Mouse (Mus musculus): ENCODE data around the gene Frmd3.
"Not testable (repeated sequence)": the region's sequence is repeated elsewhere in the genome, so short reads cannot be mapped to it uniquely, and the experiment has no call there.

Frmd3 gene

DNA sequence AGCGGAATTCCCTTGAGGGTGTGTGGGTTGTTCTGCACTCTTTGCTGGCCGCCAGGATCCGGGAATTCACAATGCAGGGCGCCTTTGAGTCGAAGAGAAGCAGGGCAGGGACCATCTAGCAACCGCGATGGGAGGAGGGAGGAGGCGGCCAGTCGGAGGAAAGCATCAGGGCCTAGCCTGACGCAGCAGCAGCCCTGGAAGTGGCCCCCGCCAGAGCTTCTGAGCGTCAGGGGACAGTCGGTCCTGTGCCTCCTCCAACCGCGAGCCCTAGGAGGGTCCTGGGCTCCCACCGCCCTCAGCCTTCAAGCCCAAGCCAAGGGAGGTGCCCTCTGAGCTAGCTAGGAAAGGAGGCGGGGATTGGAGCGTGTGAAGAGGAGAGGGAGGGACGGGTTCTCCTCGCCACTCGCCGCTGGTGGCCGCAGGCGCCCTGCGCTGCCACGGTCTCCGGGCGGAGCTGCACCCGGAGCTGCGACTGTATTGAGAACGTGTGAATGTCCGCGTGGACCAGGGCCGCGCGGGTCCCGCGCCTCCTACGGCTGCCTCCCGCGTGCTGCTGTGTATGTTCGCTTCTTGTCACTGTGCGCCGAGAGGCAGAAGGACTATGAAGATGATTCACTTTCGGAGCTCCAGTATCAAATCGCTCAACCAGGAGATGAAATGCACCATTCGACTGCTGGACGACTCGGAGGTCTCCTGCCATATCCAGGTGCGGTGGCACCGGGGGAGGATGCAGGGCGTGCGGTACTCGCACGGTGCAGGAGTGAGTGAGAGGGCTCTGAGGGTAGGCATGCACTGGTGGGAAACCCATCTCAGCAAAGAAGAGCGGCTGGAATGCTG, at the start of gene Frmd3:
TSS of gene Frmd3 (plus strand) at position 232 of the 837 bp plus-strand sequence.
- DNase-seq = peak; percentile 8

DNA sequence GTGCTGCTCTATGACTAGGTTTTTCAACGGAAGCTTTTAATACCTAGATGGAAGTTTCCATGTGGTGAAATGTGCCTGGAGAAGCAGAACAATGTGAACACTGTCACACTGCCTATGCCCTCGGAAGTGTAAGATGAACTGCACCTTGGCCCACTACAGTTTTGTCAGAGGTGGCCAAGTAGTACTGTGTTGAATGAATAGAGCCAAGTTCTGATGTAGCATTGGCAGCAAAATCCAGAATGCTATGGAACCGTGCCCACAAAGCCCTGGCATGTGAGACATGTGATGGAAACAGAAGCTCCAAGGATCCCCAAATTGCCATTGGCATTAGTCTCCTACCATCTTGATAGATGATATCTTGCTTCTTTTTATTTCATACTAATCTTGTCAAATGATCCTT, 32.8 kb upstream of the Frmd3 start:
- no peak for DNase-seq

DNA sequence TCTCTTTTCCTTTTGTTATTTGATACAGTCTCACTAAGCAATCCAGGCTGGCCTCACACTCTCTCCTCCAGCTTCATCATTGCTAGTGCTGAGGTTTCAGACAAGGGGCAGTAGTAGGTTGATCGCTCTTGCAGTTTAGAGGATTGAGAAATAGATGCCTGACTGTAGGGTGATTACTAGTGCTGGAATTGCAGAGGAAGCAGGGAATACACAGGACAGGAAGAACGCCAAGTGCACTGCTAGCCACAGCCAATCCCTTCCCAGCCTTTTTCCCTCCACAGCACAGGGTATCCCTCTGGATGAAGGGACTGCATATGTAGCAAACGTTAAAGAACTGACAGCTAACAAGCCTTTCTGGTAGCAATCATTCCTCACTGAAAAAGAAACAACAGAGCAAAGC, 965 bp upstream of the Frmd3 start:
- DNase-seq = no peak

DNA sequence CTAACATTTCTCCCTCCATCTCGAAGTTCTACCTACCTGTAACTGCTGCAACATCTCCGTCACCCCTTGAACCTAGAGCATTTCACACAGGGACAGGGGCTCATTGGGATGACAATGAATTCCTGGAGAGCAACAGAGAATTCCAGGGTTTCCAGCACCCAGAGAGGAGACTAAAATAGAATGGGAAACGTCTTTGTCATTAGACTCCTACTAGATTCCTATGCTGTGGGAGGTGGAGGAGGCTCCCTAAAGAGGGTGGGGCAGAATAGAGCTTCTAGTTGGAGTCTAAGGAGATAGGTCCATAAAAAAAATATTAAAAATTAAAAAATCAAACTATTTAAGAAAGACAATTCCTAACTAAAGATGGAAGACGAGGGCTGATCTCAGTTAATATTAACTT, 542 bp upstream of the Frmd3 start:
- no peak for DNase-seq

DNA sequence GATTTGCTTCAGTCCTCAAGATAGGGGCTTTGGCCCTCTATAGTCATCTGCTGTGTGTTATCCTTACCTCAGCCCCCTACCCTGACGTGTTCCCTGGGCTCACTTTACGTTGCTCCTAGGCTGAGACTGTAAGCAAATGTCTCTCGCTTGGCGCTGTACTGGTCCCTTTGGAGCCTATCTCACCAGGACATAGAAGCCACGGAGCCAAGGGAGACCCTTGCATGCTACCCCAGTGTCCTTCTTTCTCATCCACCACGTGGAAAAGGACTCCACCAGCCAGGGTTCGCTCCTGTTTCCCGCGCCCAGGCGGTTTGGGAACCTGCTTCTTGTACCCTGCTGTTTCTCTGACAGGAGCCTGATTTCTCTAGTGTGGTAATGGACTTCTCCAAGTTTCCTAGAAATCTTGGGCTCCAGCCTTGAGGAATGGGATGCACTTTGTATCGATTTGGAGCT, 832 bp downstream of the Frmd3 start:
- DNase-seq = no peak

DNA sequence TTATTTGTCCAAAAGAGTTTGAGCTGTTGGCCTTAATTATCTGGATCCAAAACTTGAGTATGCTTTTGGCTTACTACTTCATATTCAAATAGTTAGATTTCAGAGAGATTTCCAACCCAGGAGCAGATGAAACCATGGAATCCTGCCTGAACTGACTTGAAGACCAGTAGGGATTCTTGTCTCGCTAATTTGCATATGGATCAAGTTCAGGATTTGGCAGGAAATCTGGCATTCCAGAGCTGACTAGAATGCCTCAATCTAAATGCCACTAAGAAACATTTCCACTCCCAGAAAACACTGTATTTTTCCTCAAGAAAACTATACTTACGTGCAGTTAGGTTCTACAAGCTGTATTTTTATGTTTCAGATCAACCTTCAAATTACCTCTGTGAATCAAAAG, 6.8 kb downstream of the Frmd3 start:
- no peak for DNase-seq

DNA sequence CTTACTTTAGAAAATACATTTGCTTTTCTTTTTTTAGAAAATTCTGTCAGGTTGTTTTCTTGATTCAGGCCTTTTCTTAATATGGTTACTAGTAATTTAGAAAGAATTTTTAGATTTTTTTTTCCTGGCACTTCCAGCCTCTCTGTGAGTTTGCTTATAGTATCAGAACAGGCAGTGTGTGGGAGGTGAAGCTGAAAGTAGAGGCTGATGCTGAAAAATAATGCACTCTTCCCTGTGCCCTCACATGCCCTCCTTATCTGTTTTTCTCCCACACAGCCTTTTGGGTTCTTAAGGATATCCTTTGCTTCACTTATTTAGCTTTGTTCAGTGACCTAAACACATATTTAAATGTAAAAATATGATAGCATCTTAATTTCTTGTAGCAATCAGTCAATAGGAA, 30.0 kb downstream of the Frmd3 start:
- no peak for DNase-seq

DNA sequence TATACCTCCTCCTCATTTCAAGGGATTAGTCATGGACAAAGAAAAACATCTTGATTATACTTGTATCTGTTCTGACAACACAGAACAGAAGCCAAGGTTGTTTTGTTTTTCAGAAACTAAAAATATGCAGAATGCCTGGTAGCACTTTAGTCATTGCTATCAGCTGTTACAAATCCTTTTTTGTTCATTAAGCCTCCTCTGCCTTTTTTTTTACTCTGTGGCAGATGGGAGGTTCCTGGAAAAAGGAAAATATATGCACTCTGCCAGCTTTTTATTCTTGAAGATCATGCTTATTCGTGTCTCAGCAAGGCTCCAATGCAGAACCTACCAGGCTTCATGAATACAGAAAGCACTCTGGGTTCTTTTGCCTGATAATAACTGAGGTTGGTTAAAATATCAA, 38.5 kb downstream of the Frmd3 start:
- DNase-seq = no peak

DNA sequence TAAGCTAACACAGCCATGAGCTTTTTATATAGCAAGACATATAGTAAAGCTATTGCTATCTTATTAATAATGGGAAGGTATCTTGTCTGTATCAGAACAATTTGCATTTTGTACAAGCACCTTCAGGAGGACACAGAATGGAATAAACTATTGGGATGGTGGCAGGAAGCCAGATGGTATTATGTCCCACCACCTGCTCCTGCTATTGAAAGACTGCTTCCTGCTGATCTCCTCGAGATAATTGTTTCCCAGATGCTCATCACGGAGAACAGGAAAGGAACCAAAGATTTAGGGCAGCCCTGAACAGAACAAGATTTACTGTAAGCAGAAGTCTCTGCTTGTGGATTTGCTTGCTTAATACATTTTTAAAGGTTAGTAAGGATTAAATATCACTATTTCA, 63.5 kb downstream of the Frmd3 start:
- no peak for DNase-seq

DNA sequence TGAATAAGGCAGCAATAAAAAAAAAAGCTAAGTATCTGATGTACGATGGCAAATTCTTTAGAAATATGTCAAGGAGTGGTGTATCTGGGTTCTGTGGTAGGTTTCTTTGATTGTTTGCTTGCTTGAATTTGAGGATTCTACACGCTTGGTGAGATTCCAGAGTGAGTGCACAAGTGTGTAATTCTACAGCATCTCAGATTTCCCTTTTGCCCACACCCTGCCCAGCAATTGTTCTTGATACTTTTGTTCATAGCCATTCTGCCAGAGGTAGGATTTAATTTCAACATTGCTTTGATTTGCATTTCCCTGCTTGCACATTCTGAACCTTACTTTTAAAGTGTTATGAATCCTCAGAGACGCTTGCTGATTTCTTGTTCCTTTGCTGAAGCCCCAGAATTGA, 97.6 kb downstream of the Frmd3 start:
- DNase-seq = no peak

DNA sequence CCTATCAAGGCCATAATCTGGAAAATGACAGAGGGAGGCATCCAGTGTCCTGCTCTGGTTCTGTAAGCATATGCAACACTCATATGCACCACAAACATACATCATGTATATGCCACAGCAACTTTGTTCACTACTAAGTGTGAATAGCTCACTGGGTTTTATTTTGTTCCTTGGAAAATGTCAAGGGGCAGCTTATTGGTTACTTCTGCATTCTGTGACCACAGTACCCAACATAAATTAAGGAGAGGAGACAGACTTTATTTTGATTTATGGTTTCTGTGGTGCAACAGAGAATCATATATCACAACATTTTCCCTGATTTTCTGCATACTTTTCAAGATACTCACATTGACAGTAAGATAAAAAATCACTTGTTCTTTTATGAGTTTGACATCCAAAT, 178.3 kb downstream of the Frmd3 start:
- no peak for DNase-seq

DNA sequence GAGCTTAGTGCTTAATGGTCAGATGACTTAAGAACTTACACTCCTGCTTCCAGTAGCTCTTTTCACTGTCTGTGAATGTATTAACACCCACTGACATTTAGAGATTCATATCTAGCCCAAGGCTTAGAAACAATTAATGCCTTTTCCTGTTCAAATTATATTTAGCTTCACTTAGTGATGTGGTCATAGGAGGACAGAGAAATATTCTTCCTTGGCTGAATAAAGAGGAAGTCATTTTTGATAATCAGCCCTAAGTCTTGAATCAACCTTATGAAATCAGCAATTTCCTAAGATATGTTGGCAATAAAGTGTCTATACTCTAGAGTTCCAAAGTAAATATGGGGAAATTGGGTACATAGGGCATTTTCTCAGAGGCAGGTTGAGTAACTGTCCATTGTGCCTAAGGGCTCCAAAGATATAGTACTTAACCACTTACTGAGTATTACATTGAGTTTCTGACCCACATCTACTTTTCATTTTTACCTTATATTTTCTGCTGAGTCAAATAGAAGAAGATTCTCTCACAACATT, 188.1 kb downstream of the Frmd3 start:
- DNase-seq = no peak

DNA sequence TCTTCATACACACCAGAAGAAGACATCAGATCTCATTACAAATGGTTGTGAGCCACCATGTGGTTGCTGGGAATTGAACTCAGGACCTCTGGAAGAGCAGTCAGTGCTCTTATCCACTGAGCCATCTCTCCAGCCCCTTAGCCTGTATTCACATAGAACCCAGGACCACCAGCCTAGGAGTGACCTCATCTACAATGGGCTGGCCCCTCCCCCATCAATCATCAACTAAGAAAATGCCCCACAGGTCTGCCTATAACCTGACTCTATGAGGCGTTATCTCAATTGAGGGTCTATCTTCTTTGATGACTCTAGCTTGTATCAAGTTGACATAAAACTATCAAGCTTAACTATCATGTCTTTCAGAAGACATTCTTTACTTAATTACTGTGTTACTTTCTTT, 208.5 kb downstream of the Frmd3 start:
- DNase-seq = not testable (repeated sequence)

DNA sequence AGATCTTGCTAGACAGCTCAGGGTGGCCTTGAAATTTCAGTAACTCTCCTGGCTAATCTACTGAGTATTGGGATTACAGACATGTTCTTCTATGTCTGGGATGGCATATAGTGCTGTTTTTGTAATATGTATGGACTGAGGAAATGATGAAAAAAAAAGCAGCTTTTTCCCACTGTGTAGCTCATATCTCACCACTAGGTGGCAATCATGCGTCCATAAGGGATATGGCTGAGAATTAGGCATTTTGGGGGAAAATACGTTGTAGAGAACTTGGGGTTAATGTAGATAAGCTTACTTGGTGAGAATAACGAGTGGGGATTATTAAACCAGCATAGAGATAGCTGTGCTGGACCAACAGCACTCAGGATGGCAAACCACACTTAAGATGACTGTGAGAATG, 209.1 kb downstream of the Frmd3 start:
- no peak for DNase-seq

DNA sequence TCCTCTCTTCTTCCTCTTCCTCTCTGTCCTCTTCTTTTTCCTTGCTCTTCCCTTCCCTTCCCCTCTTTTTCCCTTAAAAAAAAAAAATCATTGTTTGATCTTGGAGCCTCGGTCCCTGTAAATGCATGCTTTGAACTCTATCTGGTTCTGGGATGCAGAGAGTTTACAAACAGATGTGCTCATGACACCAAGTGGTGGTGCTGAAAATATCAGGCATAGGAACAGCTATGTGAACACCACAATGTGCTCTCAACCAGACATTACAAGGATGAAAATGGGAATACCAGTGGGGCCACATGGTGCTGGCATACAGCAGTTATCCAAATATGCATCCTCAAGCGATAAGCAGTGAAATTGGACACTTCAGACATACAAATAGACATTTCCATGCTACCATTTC, 211.0 kb downstream of the Frmd3 start:
- DNase-seq = no peak

DNA sequence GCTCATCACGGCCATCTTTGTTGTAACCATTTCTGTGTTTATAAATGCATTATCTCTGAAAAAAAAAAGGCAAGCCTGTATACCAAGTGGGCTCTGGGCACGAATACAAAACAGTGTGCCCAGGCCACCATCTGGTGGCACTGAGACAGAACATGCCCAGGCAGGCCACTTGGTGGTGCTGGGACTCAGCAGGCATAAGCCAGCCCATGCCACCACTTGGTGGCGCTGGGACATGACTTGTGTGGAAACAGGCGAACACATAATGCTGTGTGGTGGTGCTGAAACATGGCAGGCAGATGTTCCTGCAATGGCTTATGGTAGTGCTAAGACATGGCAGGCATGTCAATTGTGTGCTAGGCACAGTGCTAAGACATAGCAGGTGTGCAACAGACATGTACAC, 217.8 kb downstream of the Frmd3 start:
- no peak for DNase-seq

DNA sequence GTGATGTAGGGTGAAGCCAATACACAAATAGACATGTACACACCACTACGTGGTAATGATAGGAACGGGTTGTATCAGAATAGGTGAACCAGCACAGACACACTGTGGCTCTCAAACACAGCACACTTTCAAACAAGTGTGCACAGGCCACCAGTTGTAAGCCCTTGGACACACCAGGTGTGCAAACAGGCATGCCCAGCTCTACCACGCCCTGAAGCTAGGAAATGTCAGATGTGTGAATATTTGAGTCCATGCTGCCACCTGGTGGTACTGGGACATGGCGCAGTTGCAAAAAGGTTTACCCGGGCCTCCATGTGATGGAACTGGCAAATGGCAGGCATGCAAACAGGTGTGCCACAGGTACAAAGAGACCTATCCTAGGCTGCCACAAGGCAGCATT, 218.2 kb downstream of the Frmd3 start:
- peak; percentile 59 for DNase-seq

DNA sequence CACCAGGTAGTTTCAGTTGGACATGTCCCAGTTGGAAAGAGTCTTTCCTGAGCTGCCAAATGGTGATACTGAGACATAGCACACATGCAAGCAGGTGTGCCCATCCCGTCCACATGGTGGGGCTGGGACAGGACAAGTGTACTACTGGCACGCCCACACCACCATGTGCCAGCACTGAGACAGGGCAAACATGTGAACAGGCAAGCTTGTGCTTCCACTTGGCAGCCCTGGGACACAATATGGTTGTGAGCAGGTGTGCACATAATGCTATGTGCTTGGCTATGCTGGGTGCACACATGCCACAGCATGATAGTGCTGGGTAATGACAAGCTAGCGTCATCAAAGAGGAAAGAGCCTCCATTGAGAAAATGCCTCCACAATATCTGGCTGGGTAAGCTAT, 220.3 kb downstream of the Frmd3 start:
- DNase-seq = no peak

DNA sequence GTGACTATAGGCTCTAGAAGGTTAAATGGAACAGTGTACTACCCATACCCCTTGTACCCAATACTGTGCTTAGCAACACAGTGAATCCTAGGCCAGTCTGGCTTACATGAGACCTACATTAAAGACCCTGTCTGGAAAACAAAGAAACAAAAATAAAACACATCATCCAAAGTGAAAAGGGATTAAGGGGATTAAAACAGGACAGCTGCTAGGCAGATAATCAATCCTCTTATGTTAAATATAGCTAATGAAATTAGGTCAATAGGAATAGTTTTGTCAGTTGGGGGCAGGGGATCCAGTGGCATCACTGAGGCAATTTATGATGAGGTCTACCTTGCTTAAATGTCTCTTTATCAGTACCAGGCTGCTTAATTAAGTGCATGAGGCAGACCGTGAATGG, 228.9 kb downstream of the Frmd3 start, which contains the start of gene Kdm4c:
TSS of gene Kdm4c (plus strand) at position 322 of the 400 bp plus-strand sequence.
- no peak for DNase-seq

All from kidney, adult 18-20 months (tissue).